Mouse (Mus musculus) thymus, adult 2 months (tissue): ENCODE data around the gene Slc35b3.

Experiments
- CTCF ChIP-seq: fragments of 200-500 bp; IDR thresholded peaks from 2 replicates; pipeline ENCODE4 v1.5.1; 2012; ENCODE audit warnings: mild to moderate bottlenecking, control low read depth, low read length, moderate library complexity, borderline replicate concordance; ENCODE audit not compliant: control insufficient read depth, poor library complexity, insufficient read depth; ENCODE audit errors: extremely low read depth
- POLR2A ChIP-seq: fragments of 200-500 bp; IDR thresholded peaks from 2 replicates; pipeline ENCODE4 v1.6.1; 2012; ENCODE audit warnings: mild to moderate bottlenecking, low read length, control low read depth, moderate library complexity; ENCODE audit not compliant: control insufficient read depth, poor library complexity, insufficient read depth; ENCODE audit errors: extremely low read depth

GRCm38 (mm10) chr13:38914771-38915170, 45.9 kb downstream of the Slc35b3 start:
- TF ChIP-seq CTCF: no peak
- TF ChIP-seq POLR2A: no peak
